Mouse (Mus musculus) embryonic facial prominence, embryonic 11.5 days (tissue): Measurements from ENCODE around the gene Colq. TPM values are rescaled to one million over a fixed set of nuclear protein-coding genes. Genes with fewer than 3 reads are reported as not detected.

Experiments used
- ATAC-seq: fragments of 200-750 bp; cut with Nextera tagmentation; replicated peaks from 2 replicates; pipeline ENCODE4 v1.8.0; 2017; ENCODE audit warnings: low read depth; ENCODE audit not compliant: insufficient number of reproducible peaks, low FRiP score, low TSS enrichment
- DNase-seq: peaks from one replicate; pipeline ENCODE4 v3.0.0-alpha.2; 2015; ENCODE audit warnings: low spot score
- H3K27ac ChIP-seq: fragments of 300-500 bp; sonication (generic); replicated peaks from 2 replicates; pipeline ENCODE4 v1.5.1; 2014; ENCODE audit warnings: mild to moderate bottlenecking, low read depth, low read length, control low read depth
- H3K27me3 ChIP-seq: fragments of 300-500 bp; sonication (generic); 2 replicates; pipeline ENCODE4 v1.6.1; 2014; ENCODE audit warnings: mild to moderate bottlenecking, low read length, moderate library complexity, mixed read lengths; ENCODE audit not compliant: control insufficient read depth, insufficient read depth
- H3K36me3 ChIP-seq: fragments of 300-500 bp; sonication (generic); replicated peaks from 2 replicates; pipeline ENCODE4 v1.6.1; 2014; ENCODE audit warnings: low read depth, mild to moderate bottlenecking, low read length, moderate library complexity, mixed read lengths; ENCODE audit not compliant: control insufficient read depth, insufficient read depth
- H3K4me1 ChIP-seq: fragments of 300-500 bp; sonication (generic); 2 replicates; pipeline ENCODE4 v1.6.1; 2014; ENCODE audit warnings: low read length, mixed read lengths; ENCODE audit not compliant: control insufficient read depth, insufficient read depth
- H3K4me2 ChIP-seq: fragments of 300-500 bp; sonication (generic); 2 replicates; pipeline ENCODE4 v1.6.1; 2014; ENCODE audit warnings: low read depth, mild to moderate bottlenecking, control low read depth, low read length, moderate library complexity
- H3K4me3 ChIP-seq: fragments of 300-500 bp; sonication (generic); 2 replicates; pipeline ENCODE4 v1.5.1; 2014; ENCODE audit warnings: low read depth, low read length, control low read depth
- H3K9ac ChIP-seq: fragments of 300-500 bp; sonication (generic); replicated peaks from 2 replicates; pipeline ENCODE4 v1.6.1; 2014; ENCODE audit warnings: mild to moderate bottlenecking, control low read depth, low read length
- H3K9me3 ChIP-seq: fragments of 300-500 bp; sonication (generic); replicated peaks from 2 replicates; pipeline ENCODE4 v1.6.1; 2016; ENCODE audit warnings: mild to moderate bottlenecking, low read length, inconsistent platforms, mixed read lengths; ENCODE audit not compliant: control insufficient read depth
- WGBS: fragments of 180-500 bp; shearing (Covaris S2); extraction: QIAGEN DNeasy Blood & Tissue Kit; methylation state at CpG from one replicate; pipeline ENCODE4 v1.1.7; 2014; 5-methylcytosine and 5-hydroxymethylcytosine counted together
- polyA plus RNA-seq: library from polyadenylated mRNA; unstranded; fragments of >200 nt; fragmentation: Nextera tagmentation; extraction: Ambion mirVana; gene quantifications from 2 replicates; pipeline ENCODE4 v1.2.1, GENCODE M21; 2014

Colq gene
- polyA plus RNA-seq, 1 experiment from 2014 or later: 0.86 TPM

DNA sequence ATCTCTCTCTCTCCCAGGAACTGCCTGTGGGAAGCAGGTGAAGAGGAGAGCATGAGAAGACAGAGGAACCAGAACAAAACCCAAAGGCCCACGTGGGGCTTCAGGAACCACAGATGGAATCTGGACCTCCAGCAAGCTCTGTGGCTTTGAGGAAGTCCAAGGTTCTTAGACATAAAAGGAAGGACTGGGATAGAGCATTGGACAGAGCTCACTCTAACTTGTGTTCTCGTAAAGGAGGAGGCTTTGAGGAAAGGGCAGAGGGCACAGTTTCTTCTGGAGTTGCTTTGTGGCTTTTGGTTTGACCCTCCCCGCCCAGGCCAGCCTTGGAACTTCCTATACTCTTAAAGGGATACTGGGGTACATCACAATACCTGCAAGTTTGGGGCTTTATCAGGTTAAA lies 58.5 kb downstream of the Colq start:
- H3K4me2 ChIP-seq: no peak overlapping the region
- ATAC-seq: no peak
- H3K9ac ChIP-seq: no peak overlapping the region
- no peak overlapping the region for H3K4me3 ChIP-seq
- no peak for DNase-seq
- H3K9me3 ChIP-seq: no peaks in the 10 kb centered on the region
- H3K27ac ChIP-seq: 0 out of 2 replicates have a peak overlapping the region, but pooled peaks have one; percentile 32
- H3K27me3 ChIP-seq: no peaks in the 10 kb centered on the region
- no peaks in the 10 kb centered on the region for H3K36me3 ChIP-seq
- peaks cover 6% of the 10 kb centered on the region; the same call in 1 of the 2 replicates for H3K4me1 ChIP-seq
- WGBS: 65% methylated on average over 3 of the region's 3 CpGs

GRCm38 (mm10) chr14:31531506-31532148 lies 59.5 kb downstream of the Colq start:
- DNase-seq (peak; percentile 53), ATAC-seq (no peak)
- no peak overlapping the region for H3K9ac ChIP-seq
- H3K4me3 ChIP-seq: no peak overlapping the region
- H3K27ac ChIP-seq: peak overlapping the region; percentile 52; the same call in 1 of the 2 replicates
- H3K36me3 ChIP-seq: no peaks in the 10 kb centered on the region
- H3K4me2 ChIP-seq: no peak overlapping the region
- H3K9me3 ChIP-seq: no peaks in the 10 kb centered on the region
- H3K4me1 ChIP-seq: peaks cover 6% of the 10 kb centered on the region; the same call in 1 of the 2 replicates
- WGBS: 51% methylated on average over 12 of the region's 12 CpGs
- no peaks in the 10 kb centered on the region for H3K27me3 ChIP-seq

DNA sequence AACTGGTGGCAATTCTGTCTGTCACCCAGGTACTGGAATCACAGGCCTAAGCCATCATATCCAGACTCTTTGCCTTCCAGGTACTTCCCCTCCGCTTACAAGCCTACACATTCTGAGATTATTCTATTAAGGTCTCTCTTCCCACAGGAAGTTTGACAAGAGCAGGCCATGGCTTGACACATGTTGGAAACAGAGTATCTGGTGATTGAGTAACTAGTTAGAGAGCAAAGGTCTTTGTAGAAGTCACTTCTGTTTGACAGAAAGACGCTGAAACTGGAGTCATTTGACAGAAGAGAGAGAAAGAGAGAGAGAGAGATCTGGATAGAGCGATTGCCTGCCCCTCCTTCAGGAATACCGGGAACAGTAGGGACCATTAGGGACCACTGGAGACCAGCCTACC lies 60.3 kb downstream of the Colq start:
- ATAC-seq (no peak), DNase-seq (no peak)
- Histone ChIP-seq H3K36me3 (no peaks in the 10 kb centered on the region), H3K4me2 (no peak overlapping the region), H3K27me3 (no peaks in the 10 kb centered on the region), H3K9ac (no peak overlapping the region), H3K4me3 (no peak overlapping the region), H3K4me1 (peaks cover 6% of the 10 kb centered on the region; the same call in 1 of the 2 replicates), H3K27ac (no peak overlapping the region), H3K9me3 (no peaks in the 10 kb centered on the region)
- 89% methylated on average over 4 of the region's 4 CpGs for WGBS

DNA sequence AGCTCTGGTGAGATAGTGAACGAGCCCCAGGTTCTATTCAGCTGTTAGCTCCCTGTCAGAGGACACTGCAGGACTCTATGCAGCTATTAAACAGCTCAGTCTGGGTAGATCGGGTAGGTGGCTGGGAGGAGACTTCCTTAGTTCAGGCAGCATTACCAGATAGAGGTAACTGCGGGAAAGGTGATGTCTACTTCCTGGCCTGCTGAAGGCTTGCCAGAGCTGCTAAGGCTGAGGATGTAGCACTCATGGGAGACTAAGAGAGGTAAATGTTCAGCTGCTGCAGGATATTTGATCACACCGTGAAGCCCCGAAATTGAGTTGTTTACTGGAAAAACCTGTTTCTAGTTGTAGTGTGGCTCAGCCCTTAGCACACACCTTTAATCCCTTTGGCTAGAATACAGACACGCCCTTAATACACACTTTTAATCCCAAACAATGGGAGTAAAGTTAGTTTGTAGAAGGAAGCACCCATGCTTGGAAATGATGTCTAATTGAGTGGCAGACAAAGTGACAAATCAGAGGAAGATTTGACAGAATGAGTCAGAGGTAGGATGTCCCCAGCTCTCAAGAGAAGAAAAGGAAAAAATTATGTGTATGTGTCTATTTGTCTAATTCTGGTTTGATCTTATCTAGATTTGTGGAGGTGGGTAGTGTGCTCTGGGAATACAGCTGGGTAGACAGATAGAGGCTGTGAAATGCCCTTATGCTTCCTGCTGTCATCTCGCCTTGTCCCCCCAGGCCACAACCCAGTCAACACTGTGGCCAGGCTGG lies 65.9 kb downstream of the Colq start:
- Histone ChIP-seq H3K9ac (no peak overlapping the region), H3K27me3 (no peaks in the 10 kb centered on the region), H3K4me1 (no peaks in the 10 kb centered on the region), H3K9me3 (no peaks in the 10 kb centered on the region), H3K27ac (no peak overlapping the region), H3K36me3 (no peaks in the 10 kb centered on the region), H3K4me3 (no peak overlapping the region), H3K4me2 (no peak overlapping the region)
- WGBS: 79% methylated on average over 7 of the region's 7 CpGs
- DNase-seq: no peak
- no peak for ATAC-seq

- Histone ChIP-seq H3K4me2 (no peak overlapping the region), H3K9me3 (no peaks in the 10 kb centered on the region), H3K27ac (no peak overlapping the region), H3K4me1 (no peaks in the 10 kb centered on the region), H3K27me3 (no peaks in the 10 kb centered on the region), H3K36me3 (no peaks in the 10 kb centered on the region), H3K9ac (no peak overlapping the region), H3K4me3 (no peak overlapping the region)
- WGBS: 73% methylated on average over 2 of the region's 2 CpGs
- DNase-seq (no peak), ATAC-seq (no peak)
Observed at GRCm38 (mm10) chr14:31521318-31521717, 69.8 kb downstream of the Colq start.

GRCm38 (mm10) chr14:31519165-31519564 lies 72.0 kb downstream of the Colq start:
- no peak for ATAC-seq
- 51% methylated on average over 3 of the region's 3 CpGs for WGBS

GRCm38 (mm10) chr14:31515895-31516294 lies 75.2 kb downstream of the Colq start:
- Histone ChIP-seq H3K4me2 (no peak overlapping the region), H3K4me3 (no peak overlapping the region), H3K36me3 (no peaks in the 10 kb centered on the region), H3K27ac (no peak overlapping the region), H3K4me1 (no peaks in the 10 kb centered on the region), H3K9ac (no peak overlapping the region), H3K27me3 (no peaks in the 10 kb centered on the region), H3K9me3 (no peaks in the 10 kb centered on the region)
- DNase-seq (no peak), ATAC-seq (no peak)
- 96% methylated on average over 2 of the region's 2 CpGs for WGBS

More at GRCm38 (mm10) chr14:31519165-31519564, 72.0 kb downstream of the Colq start:
- Histone ChIP-seq H3K27ac (no peak overlapping the region), H3K4me3 (no peak overlapping the region), H3K27me3 (no peaks in the 10 kb centered on the region), H3K9ac (no peak overlapping the region), H3K9me3 (no peaks in the 10 kb centered on the region), H3K4me1 (no peaks in the 10 kb centered on the region), H3K36me3 (no peaks in the 10 kb centered on the region), H3K4me2 (no peak overlapping the region)
- peak; percentile 37 for DNase-seq

DNA sequence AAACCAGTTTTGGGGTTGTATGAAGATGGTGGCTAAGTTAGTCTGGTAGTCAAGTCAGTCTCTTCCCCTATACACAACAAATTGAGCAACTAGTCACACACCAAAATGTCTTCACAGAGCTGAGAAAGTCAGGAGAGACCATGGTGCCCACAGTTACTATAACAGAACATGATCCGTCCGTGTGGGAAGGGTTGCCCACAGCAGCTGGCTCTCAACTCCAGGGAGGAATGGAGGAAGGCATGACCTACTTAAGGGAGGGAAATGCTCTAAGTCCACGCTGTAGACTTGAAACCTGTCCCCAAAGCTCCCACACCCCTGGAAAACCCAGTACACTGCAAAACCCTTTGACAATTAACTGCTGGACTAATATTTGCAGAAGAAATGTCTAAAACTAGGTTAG lies 80.8 kb downstream of the Colq start:
- Histone ChIP-seq H3K36me3 (peaks cover 14% of the 10 kb centered on the region), H3K4me3 (no peak overlapping the region), H3K4me2 (no peak overlapping the region), H3K9ac (no peak overlapping the region), H3K27me3 (no peaks in the 10 kb centered on the region), H3K27ac (no peak overlapping the region), H3K4me1 (no peaks in the 10 kb centered on the region), H3K9me3 (no peaks in the 10 kb centered on the region)
- DNase-seq (no peak), ATAC-seq (no peak)
- 93% methylated on average over 3 of the region's 3 CpGs for WGBS
